Mouse (Mus musculus): ENCODE data around the gene Scaf8.

Scaf8 gene

GRCm38 (mm10) chr17:3208471-3208870 is 93.7 kb downstream of the Scaf8 start:
- DNase-seq: no peak

GRCm38 (mm10) chr17:3209581-3209980 is 94.8 kb downstream of the Scaf8 start:
- DNase-seq: no peak

- no peak for DNase-seq
Measured at GRCm38 (mm10) chr17:3210134-3210533, 95.4 kb downstream of the Scaf8 start.

GRCm38 (mm10) chr17:3212105-3212504 is 97.3 kb downstream of the Scaf8 start:
- no peak for DNase-seq

GRCm38 (mm10) chr17:3212886-3213285 is 98.1 kb downstream of the Scaf8 start:
- no peak for DNase-seq

- no peak for DNase-seq
Measured at GRCm38 (mm10) chr17:3214852-3215251, 100.1 kb downstream of the Scaf8 start.

- no peak for DNase-seq
Measured at GRCm38 (mm10) chr17:3217023-3217422, 102.3 kb downstream of the Scaf8 start.

- no peak for DNase-seq
Measured at GRCm38 (mm10) chr17:3218364-3218763, 103.6 kb downstream of the Scaf8 start.

- DNase-seq: no peak
Measured at GRCm38 (mm10) chr17:3218916-3219315, 104.1 kb downstream of the Scaf8 start.

GRCm38 (mm10) chr17:3220201-3220600 is 105.4 kb downstream of the Scaf8 start:
- no peak for DNase-seq

GRCm38 (mm10) chr17:3223071-3223470 is 108.3 kb downstream of the Scaf8 start:
- DNase-seq: no peak

- no peak for DNase-seq
Measured at GRCm38 (mm10) chr17:3223721-3224120, 108.9 kb downstream of the Scaf8 start.

- peak; percentile 86 for DNase-seq
Measured at GRCm38 (mm10) chr17:3224383-3225106, 109.8 kb downstream of the Scaf8 start.

GRCm38 (mm10) chr17:3230231-3231000 is 115.6 kb downstream of the Scaf8 start:
- peak; percentile 39 for DNase-seq

GRCm38 (mm10) chr17:3232626-3233025 is 117.9 kb downstream of the Scaf8 start:
- DNase-seq: no peak

- DNase-seq: no peak
Measured at GRCm38 (mm10) chr17:3243672-3244071, 128.9 kb downstream of the Scaf8 start.

GRCm38 (mm10) chr17:3244881-3245739 is 130.3 kb downstream of the Scaf8 start:
- no peak for DNase-seq

GRCm38 (mm10) chr17:3246665-3247370 is 132.0 kb downstream of the Scaf8 start:
- no peak for DNase-seq
